9 mouse cellular contexts compared by ENCODE assay signal in the genomic region with DNA sequence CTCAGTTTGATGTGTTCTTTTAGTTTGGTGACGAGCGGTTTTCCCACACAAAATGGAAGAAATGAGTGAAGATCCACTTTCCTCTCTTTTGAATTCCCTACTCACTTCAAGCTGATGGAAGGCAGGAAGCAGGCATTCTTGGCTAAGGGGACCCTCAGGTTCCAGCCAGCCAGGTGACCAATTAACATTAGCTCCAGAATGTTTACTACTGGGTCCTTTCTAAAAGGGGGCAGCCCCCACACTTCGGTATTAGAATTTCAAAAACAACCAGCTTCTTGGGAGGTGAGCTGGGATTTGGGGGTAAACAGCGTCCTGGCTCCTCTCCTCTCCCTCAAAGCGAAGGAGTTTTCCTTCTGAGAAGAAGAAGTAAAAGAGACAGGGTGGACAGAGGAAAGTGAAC.
A peak's percentile ranks its signal among the peaks of the same experiment; 100 is the strongest.
DNase-seq lines count a peak whose midpoint lies in the region; ATAC-seq lines count a peak whose summit lies in the region.
"Had no signal": no experiment of that assay in that cellular context is flagged by ENCODE, and none has a peak within 500 bp of the region (broad histone marks: within the 10 kb centered on the region; RNA-seq: fewer than 3 reads in every experiment).

No protein-coding gene starts in this region.

- H3K4me3 ChIP-seq in lung, embryonic 16.5 days (ENCODE audit: low read length), result no peak overlapping the region; the same call in 1 of the 2 replicates
- peak overlapping the region; percentile 37; the same call in 1 of the 2 replicates for H3K4me3 ChIP-seq in liver, embryonic 12.5 days

- no peaks in the 10 kb centered on the region for H3K36me3 ChIP-seq in lung, embryonic 16.5 days (ENCODE audit: control insufficient read depth, insufficient read depth, low read length)
- no peaks in the 10 kb centered on the region for H3K36me3 ChIP-seq in liver, embryonic 12.5 days

- no peak overlapping the region for H3K9ac ChIP-seq in lung, embryonic 16.5 days (ENCODE audit: low read length)
- H3K9ac ChIP-seq in liver, embryonic 12.5 days, result no peak overlapping the region

- 0 out of 2 replicates have a peak, but pooled peaks cover 2% of the 10 kb centered on the region for H3K27me3 ChIP-seq in lung, embryonic 16.5 days (ENCODE audit: control insufficient read depth, insufficient read depth, low read depth, low read length)
- peaks cover 30% of the 10 kb centered on the region for H3K27me3 ChIP-seq in liver, embryonic 12.5 days (replicated peaks)
- H3K27me3 ChIP-seq: Patski had no signal

- H3K27ac ChIP-seq in lung, embryonic 16.5 days (ENCODE audit: low read length), result no peak overlapping the region
- H3K27ac ChIP-seq in liver, embryonic 12.5 days, result no peak overlapping the region

- 0 out of 2 replicates have a peak, but pooled peaks cover 2% of the 10 kb centered on the region for H3K4me1 ChIP-seq in lung, embryonic 16.5 days (replicated peaks; ENCODE audit: control insufficient read depth, insufficient read depth, low read length)
- no peaks in the 10 kb centered on the region for H3K4me1 ChIP-seq in liver, embryonic 12.5 days

- H3K4me2 ChIP-seq in lung, embryonic 16.5 days (ENCODE audit: low read depth, low read length), result peak overlapping the region; percentile 55; the same call in 1 of the 2 replicates
- peak overlapping the region; percentile 52; the same call in 1 of the 2 replicates for H3K4me2 ChIP-seq in liver, embryonic 12.5 days

- WGBS in lung, embryonic 16.5 days, result 35% methylated on average over 5 of the region's 5 CpGs
- 29% methylated on average over 5 of the region's 5 CpGs for WGBS in liver, embryonic 12.5 days (ENCODE audit: insufficient replicate concordance)

- DNase-seq in embryo, embryonic 11 days, result peak; percentile 8
- no peak for DNase-seq in embryo, embryonic 9.5 days (ENCODE audit: extremely low spot score)
- DNase-seq in lung, postnatal 36 days, result no peak
- no peak for DNase-seq in adrenal gland, postnatal 25 days
- no peak for DNase-seq in cerebellum, adult 9-10 months

- no peaks in the 10 kb centered on the region for H3K9me3 ChIP-seq in lung, embryonic 16.5 days (ENCODE audit: control insufficient read depth, low read length)
- H3K9me3 ChIP-seq in liver, embryonic 12.5 days (replicated peaks), result no peaks in the 10 kb centered on the region

- ATAC-seq in lung, embryonic 16.5 days (ENCODE audit: low read depth), result no peak
- ATAC-seq in liver, embryonic 12.5 days, result no peak
- no peak for ATAC-seq in erythroid progenitor cell, adult 5-6 weeks (replicated peaks; ENCODE audit: low FRiP score, poor library complexity, severe bottlenecking)
